Mouse (Mus musculus) olfactory bulb, adult 2 months (tissue): ENCODE results near the gene Atoh1.

Experiments used
- CTCF ChIP-seq: fragments of 200-500 bp; IDR thresholded peaks from 2 replicates; pipeline ENCODE4 v1.5.1; 2012; ENCODE audit warnings: low read depth, mild to moderate bottlenecking, low read length, moderate library complexity; ENCODE audit not compliant: insufficient read depth
- POLR2A ChIP-seq: fragments of 200-500 bp; IDR thresholded peaks from 2 replicates; pipeline ENCODE4 v1.6.1; 2012; ENCODE audit warnings: mild to moderate bottlenecking, low read depth, low read length, moderate library complexity; ENCODE audit not compliant: insufficient read depth

DNA sequence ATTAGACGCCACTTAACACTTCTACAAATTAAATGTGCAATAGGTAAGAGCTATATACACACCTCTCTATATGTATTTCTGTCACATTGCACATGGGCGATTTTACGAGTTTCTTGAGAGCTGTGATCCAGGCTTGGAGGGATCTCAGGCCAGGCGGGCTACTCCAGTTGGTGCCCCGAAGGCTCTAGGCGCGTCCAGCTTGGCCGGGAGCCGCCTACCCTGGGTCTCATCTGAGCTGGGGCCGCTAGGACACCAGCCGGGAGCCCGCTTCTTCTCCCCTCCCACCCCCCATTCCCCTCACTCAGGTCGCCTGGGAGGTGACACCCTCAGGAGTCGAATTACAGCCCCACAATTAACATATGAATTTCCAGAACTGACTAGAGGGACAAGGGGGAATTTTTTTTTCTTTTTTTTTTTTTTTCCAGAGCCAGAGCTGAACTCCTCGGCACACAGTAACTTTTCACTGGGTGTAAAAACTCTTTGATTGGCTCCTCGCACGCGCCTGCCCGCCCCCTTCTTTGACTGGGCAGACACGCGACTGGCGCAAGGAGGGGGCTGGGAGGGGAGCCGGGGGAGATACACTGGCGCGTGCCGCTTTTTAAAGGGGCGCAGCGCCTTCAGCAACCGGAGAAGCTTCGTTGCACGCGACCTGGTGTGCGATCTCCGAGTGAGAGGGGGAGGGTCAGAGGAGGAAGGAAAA lies at the start of gene Atoh1:
- no peak for TF ChIP-seq CTCF
- TF ChIP-seq POLR2A, result no peak
